ENCODE assay signal across 1 mouse cellular context in genomic region chr19:8712870-8713305, GRCm38 (mm10).
TF ChIP-seq lines count a peak whose summit lies in the region.

No protein-coding gene starts in this region.

TF ChIP-seq in CH12.LX, 34 proteins besides CTCF, POLR2A, EP300 and RAD21:
- peak; percentile 89 for TF ChIP-seq ZNF384 (IDR thresholded peaks at IDR 0.05; ENCODE audit: low read depth, low read length)
- peak; percentile 24 for TF ChIP-seq MXI1 (IDR thresholded peaks at IDR 0.05; ENCODE audit: low read depth, low read length)
- TF ChIP-seq SIN3A (IDR thresholded peaks at IDR 0.05; ENCODE audit: low read length) = peak; percentile 67; the same call in 1 of the 2 replicates
- peak; percentile 10; the same call in 1 of the 2 replicates for TF ChIP-seq KAT2A (IDR thresholded peaks at IDR 0.05; ENCODE audit: insufficient replicate concordance, low read length)
- peak; percentile 93 for TF ChIP-seq MAX (IDR thresholded peaks at IDR 0.05; ENCODE audit: low read length)
- peak; percentile 12; the same call in 1 of the 2 replicates for TF ChIP-seq HCFC1 (IDR thresholded peaks at IDR 0.05; ENCODE audit: low read depth, low read length)
- 0 out of 2 replicates have a peak, but pooled peaks have one; percentile 3 for TF ChIP-seq TCF12 (IDR thresholded peaks at IDR 0.05; ENCODE audit: low read depth, low read length)
- TF ChIP-seq ELF1 (IDR thresholded peaks at IDR 0.05; ENCODE audit: low read depth, low read length) = peak; percentile 39; the same call in 1 of the 2 replicates
- no peak; the same call in 1 of the 2 replicates for TF ChIP-seq ZMIZ1 (IDR thresholded peaks at IDR 0.05; ENCODE audit: low read depth, low read length)
- peak; percentile 97 for TF ChIP-seq MYC (IDR thresholded peaks at IDR 0.05; ENCODE audit: low read depth, low read length)
- 0 out of 2 replicates have a peak, but pooled peaks have one; percentile 16 for TF ChIP-seq CHD1 (IDR thresholded peaks at IDR 0.05; ENCODE audit: low read depth, low read length)
- TF ChIP-seq TBP (conservative IDR thresholded peaks at IDR 0.05; ENCODE audit: low read depth, low read length) = peak; percentile 23; the same call in 1 of the 2 replicates
- TF ChIP-seq IRF4 (IDR thresholded peaks at IDR 0.05; ENCODE audit: low read depth, low read length) = no peak; the same call in 1 of the 2 replicates
- TF ChIP-seq ETS1 (conservative IDR thresholded peaks at IDR 0.05; ENCODE audit: low read depth, low read length) = peak; percentile 73
- no peak for TF ChIP-seq SMC3 (IDR thresholded peaks at IDR 0.05; ENCODE audit: low read depth, low read length)
- no peak for TF ChIP-seq NRF1 (IDR thresholded peaks at IDR 0.05; ENCODE audit: low read depth, low read length)
- TF ChIP-seq BHLHE40 (IDR thresholded peaks at IDR 0.05; ENCODE audit: low read depth, low read length) = peak; percentile 40; the same call in 1 of the 2 replicates
- peak; percentile 76 for TF ChIP-seq CHD2 (IDR thresholded peaks at IDR 0.05; ENCODE audit: low read length)
- peak; percentile 94 for TF ChIP-seq MAFK (IDR thresholded peaks at IDR 0.05; ENCODE audit: insufficient replicate concordance, low read length)
TF ChIP-seq in CH12.LX: peak in this region for 15.
